Mouse (Mus musculus): ENCODE measurements around the gene Katnal1.

GRCm38 (mm10) chr5:148890237-148890636 lies 38.9 kb downstream of the Katnal1 start:
- TF ChIP-seq TAL1 (IDR thresholded peaks at IDR 0.05; ENCODE audit: low read length) (no peak), GATA1 (IDR thresholded peaks at IDR 0.05; ENCODE audit: low read length) (no peak)

Measured in erythroblast, embryonic 14.5 days (primary cell).